Mouse (Mus musculus): Measurements from ENCODE around the gene Acpp. TPM values are rescaled to one million over a fixed set of nuclear protein-coding genes. Genes with fewer than 3 reads are reported as not detected.

Acpp gene
- total RNA-seq, 2 experiments from 2014 or later = 0.10 to 0.23 TPM

DNA sequence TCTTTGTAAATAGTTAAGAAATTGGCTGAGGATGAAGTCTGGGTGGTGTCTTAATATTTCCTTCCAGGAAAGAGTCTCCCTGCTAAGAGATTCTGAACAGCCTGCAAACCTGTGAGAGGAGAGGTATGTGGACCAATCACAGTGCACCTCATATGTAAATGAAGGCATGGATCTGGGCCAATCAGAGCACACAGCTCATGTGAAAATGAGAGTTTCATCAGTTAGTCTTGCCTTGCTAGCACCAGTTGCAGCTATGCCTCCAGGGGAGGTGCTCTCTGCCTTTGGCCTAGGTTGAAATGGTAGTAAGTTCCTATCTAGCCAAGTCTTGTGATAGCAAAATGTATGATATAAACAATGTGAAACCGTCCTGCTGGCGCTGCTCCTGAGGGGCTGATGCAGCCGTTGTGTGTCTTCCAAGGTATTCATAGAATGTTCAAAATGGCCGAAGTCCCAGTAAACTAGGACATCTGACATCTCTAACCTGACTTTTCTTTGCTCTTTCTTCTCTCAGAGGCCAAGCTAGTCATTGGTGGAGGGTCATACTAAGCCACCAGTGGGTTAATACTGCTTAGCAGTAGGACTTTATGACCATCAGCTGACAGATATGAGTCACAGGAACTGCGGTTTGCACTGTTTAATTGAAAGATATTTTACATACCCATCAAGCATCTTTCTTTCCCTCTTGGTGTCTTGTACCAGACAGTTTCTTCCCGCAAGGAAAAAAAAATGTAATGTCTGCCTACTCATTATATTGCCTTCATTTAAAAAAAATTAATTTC, 32.0 kb downstream of the Acpp start:
- no peak for DNase-seq

- no peak for DNase-seq
These were observed 32.7 kb downstream of the Acpp start for GRCm38 (mm10) chr9:104304800-104305199.

- DNase-seq = no peak
These were observed 33.2 kb downstream of the Acpp start for GRCm38 (mm10) chr9:104304376-104304775.

GRCm38 (mm10) chr9:104300569-104300968, 37.0 kb downstream of the Acpp start:
- no peak for DNase-seq

DNA sequence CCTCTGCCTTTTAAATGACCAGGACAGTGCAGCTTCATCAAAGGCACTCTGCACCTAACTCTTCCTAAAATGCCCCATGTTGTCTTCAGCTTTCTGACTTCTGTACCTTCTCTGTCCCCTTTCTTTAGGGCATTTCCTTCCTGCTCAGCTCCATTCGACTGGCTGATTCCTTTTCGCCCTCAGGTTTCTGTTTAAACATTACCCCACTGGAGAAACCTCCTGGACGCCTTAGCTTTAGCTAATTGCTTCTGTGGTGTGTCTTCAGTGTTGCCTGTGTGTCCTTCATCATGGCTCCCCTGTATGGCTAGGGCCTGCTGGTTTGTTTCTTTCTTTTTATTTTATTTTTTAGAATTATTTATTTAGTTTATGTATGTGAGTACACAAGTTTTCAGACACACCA, 40.5 kb downstream of the Acpp start:
- no peak for DNase-seq

DNA sequence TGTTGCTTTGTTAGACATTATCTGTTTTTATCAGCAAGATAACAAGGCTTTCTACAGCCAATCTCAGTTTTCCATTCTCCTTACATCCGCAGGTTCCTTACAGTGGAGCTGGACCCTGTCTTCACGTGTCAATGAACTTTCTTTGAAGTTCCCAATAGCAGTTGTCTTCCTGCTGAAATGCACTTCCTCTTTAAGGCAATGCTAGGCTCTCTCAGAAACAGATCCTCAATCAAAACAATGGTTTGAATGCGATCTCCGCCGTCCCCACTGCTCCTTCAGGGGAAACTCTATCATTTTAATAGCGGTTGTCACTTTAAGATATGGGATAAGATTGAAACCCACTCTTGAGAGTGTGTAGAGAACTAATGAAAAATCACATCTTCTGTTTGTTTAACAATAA, 52.6 kb downstream of the Acpp start:
- DNase-seq = no peak

DNA sequence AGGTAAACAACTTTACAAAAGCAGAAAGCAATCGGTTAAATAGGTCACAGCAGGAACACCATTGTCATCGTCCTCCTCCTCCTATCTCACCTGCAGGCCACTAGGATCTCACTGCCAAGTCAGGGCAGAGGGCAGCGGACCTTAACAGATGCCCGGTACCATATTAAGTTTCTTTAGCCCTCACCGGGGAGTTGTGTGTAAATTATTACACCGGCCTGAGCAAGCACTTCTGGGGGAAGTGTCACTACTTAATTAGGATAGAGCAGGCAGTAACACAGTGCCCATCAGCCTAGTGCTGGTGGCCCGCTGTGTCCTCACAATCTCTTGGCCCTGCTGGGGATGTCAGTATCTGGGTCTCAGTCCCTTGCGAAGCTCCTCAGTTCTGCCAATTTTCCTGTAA, 55.0 kb downstream of the Acpp start:
- no peak for DNase-seq

DNA sequence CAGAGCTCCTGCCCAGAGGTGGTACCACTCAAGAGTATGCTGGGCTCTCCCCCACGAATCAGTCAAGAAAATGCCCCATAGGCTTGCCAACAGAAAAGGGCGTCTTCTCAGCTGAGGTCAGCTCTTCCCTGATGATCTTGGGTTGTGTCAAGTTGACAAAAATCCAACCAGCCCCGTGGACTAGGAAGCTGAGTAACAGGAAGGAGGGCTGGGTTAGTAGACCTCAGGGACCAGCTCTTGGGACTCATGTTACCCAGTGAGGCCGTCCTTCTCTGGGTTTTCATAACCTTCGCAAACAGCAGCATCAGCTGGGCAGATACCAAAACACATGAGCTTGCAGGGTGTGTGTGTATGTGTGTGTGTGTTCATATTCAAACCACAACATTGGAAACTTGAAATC, 55.8 kb downstream of the Acpp start:
- DNase-seq = peak in 1 of 2 experiments; percentile 18

DNA sequence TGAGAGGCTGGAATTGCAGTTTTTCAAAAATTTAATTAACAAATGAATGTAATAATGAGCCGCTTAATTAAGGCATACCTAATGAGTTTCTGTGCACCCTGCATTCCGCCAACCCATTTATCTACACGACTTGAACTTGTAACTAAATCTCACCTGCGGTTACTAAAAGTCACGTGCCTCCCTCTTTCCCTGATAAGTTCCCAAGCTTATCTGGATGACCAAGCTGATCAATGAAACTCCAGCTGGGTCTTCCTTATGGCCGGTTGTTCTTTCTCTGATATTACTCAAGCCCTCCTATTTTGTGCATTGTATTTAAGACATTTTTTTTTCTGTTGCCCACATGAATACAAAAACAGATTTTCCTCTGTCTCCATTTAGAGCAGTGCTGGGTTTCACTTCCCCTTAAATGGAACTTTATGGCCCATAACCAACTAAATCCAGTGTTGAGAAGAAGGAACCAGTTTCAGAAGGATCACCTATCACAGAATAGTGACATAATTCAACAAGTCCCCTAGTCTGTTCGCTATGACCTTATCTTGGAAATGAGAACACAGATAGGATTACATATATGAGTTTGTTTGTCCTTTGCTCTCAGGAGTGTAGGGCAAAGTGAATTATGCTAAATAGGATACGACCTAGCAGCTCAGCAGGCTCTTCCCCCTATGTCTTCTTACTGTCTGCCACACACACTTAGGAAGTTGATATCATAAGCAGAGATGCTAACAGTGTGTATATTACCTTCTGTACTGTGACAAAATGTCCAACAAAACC, 56.6 kb downstream of the Acpp start:
- no peak for DNase-seq

GRCm38 (mm10) chr9:104277528-104278162, 59.9 kb downstream of the Acpp start:
- peak in 1 of 2 experiments; percentile 57 for DNase-seq

GRCm38 (mm10) chr9:104275084-104275785, 62.3 kb downstream of the Acpp start:
- DNase-seq = no peak

- DNase-seq = no peak
These were observed 65.5 kb downstream of the Acpp start for GRCm38 (mm10) chr9:104272057-104272456.

GRCm38 (mm10) chr9:104271642-104272041, 65.9 kb downstream of the Acpp start:
- DNase-seq = peak in 1 of 2 experiments; percentile 27

DNA sequence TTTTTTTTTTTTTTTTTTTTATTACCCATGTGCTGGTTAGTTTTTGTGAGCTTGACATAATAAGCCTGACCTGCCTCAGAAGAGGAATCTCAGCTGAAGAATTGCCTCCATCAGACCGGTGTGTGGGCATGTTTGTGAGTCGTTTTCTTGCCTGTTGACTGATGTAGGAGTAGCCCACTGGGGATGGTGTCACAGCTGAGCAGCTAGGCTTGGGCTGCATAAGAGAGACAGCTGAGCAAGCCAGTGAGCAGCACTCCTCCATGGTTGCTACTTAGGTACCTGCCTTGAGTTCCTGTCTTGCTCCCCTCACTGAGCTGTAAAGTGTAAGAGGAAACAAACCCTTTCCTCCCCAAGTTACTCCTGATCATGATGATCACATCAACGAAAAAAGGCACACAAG, 67.6 kb downstream of the Acpp start:
- no peak for DNase-seq

- DNase-seq = peak in 1 of 2 experiments; percentile 46
These were observed 68.1 kb downstream of the Acpp start for GRCm38 (mm10) chr9:104269349-104269871.

- no peak for DNase-seq
These were observed 73.0 kb downstream of the Acpp start for GRCm38 (mm10) chr9:104264567-104264966.

- DNase-seq = peak; percentile 98 to 100
These were observed 74.7 kb downstream of the Acpp start, which contains the start of gene Dnajc13 for GRCm38 (mm10) chr9:104262823-104263352. Gene Dnajc13 (minus strand): TSS chr9:104262930.

DNA sequence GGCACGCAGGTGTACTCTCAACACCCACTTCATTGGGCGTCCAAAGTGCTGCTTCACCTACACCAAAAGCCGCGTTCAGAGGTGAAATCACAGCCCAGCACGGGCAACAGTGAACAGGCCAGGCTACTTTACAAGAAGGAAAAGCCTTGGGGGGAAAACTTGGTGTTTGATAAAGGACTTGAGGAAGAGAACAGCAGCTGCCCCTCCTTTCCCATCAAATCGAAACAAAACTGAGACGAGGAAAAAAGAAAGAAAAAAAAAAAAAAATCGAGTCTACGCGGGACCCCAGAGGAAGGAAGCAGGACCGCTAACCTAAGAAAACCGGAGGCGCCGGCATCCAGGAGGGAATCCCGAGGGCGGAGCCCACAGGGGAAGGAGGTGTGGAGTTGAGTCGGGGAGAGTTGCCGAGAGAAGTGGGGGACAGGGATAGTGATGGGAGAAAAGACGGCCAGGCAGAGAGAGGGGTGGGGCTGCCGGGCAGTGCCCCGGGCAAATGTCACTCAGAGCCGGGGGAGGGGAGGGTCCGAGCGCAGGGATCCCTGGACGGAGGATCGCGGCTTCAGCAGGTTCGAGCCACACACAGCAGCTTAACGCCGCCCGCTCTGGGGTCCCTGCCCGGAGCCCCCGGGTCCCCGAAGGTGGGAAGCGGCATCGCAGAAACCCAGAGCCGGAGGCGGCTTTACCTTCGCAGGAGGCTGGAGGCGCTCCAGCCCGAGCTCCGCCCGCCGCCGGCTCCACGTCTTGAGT, 75.4 kb downstream of the Acpp start:
- DNase-seq = peak in 1 of 2 experiments; percentile 56

DNA sequence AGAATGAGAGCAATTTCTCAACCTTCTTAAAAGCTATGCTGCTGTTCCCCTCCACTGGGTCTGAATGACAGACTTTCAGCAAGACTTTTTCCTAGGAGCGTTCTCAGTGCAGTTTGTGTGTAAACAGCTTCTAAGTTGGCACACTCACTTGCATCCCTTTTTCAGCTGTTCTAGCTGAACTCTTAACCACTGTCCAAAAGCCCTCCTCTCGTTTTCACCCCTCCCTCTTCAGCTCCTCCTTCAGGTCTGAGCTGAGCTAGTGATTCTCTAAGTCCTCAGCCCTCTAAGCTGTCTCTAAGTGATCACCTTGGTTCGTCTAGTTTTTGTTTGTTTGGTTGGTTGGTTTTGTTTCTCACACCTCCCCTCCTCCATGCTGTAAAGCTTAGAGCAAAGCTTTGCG, 77.2 kb downstream of the Acpp start:
- no peak for DNase-seq

DNA sequence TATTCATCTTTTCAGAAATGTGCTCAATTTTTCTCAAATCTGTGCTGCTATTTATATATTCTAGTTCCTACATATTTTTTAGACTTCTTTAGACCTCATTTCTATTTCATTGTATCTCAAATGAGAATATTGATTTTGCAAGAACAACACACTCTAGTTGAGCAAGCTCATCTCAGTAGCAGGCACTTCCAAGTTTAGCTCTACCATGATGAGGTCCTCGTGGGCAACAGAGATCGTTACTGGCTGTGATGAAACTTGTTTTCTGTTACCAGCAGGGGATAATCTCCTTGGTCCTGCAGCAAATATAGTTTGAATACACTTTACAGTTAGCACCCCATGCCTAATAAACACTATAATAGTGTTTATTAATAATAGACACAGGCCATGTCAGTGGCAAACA, 81.5 kb downstream of the Acpp start:
- no peak for DNase-seq
